Mouse (Mus musculus) midbrain, embryonic 14.5 days (tissue): ENCODE data around the gene Tspear. TPM values are rescaled to one million over a fixed set of nuclear protein-coding genes. Genes with fewer than 3 reads are reported as not detected.
"Not testable (repeated sequence)": the region's sequence is repeated elsewhere in the genome, so short reads cannot be mapped to it uniquely, and the experiment has no call there.

Experiments used
- ATAC-seq: fragments of 200-750 bp; cut with Nextera tagmentation; 2 replicates; pipeline ENCODE4 v1.8.0; 2017; ENCODE audit warnings: moderate number of reproducible peaks, moderate library complexity; ENCODE audit not compliant: low FRiP score, low TSS enrichment
- DNase-seq: peaks from one replicate; pipeline ENCODE4 v3.0.0-alpha.2; 2015
- H3K27ac ChIP-seq: fragments of 300-500 bp; sonication (generic); replicated peaks from 2 replicates; pipeline ENCODE4 v1.5.1; 2014; ENCODE audit warnings: mild to moderate bottlenecking, low read depth, low read length, moderate library complexity
- H3K27me3 ChIP-seq: fragments of 300-500 bp; sonication (generic); 2 replicates; pipeline ENCODE4 v1.6.1; 2014; ENCODE audit warnings: low read length, control low read depth, mixed read lengths; ENCODE audit not compliant: control insufficient read depth, insufficient read depth
- H3K36me3 ChIP-seq: fragments of 300-500 bp; sonication (generic); 2 replicates; pipeline ENCODE4 v1.6.1; 2014; ENCODE audit warnings: low read length, control low read depth; ENCODE audit not compliant: control insufficient read depth, insufficient read depth
- H3K4me1 ChIP-seq: fragments of 300-500 bp; sonication (generic); 2 replicates; pipeline ENCODE4 v1.6.1; 2014; ENCODE audit warnings: mild to moderate bottlenecking, antibody characterized with exemption, low read length, control low read depth; ENCODE audit not compliant: control insufficient read depth, insufficient read depth
- H3K4me2 ChIP-seq: fragments of 300-500 bp; sonication (generic); 2 replicates; pipeline ENCODE4 v1.6.1; 2014; ENCODE audit warnings: mild to moderate bottlenecking, low read length, moderate library complexity
- H3K4me3 ChIP-seq: fragments of 300-500 bp; sonication (generic); replicated peaks from 2 replicates; pipeline ENCODE4 v1.5.1; 2014; ENCODE audit warnings: low read depth, low read length
- H3K9ac ChIP-seq: fragments of 300-500 bp; sonication (generic); replicated peaks from 2 replicates; pipeline ENCODE4 v1.6.1; 2014; ENCODE audit warnings: mild to moderate bottlenecking, low read length, moderate library complexity
- H3K9me3 ChIP-seq: fragments of 300-500 bp; sonication (generic); 2 replicates; pipeline ENCODE4 v1.6.1; 2016; ENCODE audit warnings: low read length, control low read depth, mixed read lengths; ENCODE audit not compliant: control insufficient read depth
- WGBS: fragments of 180-500 bp; shearing (Covaris S2); extraction: QIAGEN DNeasy Blood & Tissue Kit; methylation state at CpG from one replicate; pipeline ENCODE4 v1.1.7; 2014; 5-methylcytosine and 5-hydroxymethylcytosine counted together
- polyA plus RNA-seq: library from polyadenylated mRNA; unstranded; fragments of >200 nt; fragmentation: Nextera tagmentation; extraction: Ambion mirVana; gene quantifications from 2 replicates; pipeline ENCODE4 v1.2.1, GENCODE M21; 2014

Tspear gene
- polyA plus RNA-seq, 1 experiment from 2014 or later, result 0.88 TPM

DNA sequence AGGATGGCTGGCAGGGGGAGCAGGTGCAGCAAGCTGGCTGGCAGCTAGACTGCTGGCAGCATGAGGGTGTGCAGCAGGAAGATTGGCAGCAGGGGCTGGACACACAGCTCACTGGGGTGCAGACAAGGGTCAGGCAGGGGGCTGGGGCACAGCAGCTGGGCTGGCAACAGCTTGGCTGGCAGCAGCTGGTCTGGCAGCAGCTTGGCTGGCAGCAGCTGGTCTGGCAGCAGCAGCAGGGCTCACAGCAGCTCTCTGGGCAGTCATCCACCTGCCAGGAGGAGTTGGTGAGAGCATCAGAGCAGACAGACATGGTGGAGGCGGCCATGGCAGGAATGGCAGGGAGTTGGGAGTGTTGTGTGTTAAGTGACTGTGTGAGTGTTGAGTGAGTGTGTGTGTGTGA, 101.5 kb downstream of the Tspear start, which contains the start of gene Gm7137:
TSS of gene Gm7137 (minus strand) at position 325 of the 400 bp plus-strand sequence.
- not testable (repeated sequence) for DNase-seq, H3K4me2 ChIP-seq, H3K36me3 ChIP-seq, H3K4me3 ChIP-seq, H3K9ac ChIP-seq, H3K27ac ChIP-seq, H3K27me3 ChIP-seq, H3K9me3 ChIP-seq, H3K4me1 ChIP-seq, ATAC-seq
- WGBS, result 83% methylated on average over 1 of the region's 1 CpGs

GRCm38 (mm10) chr10:77788621-77789020, 102.3 kb downstream of the Tspear start:
- no peak overlapping the region for H3K9ac ChIP-seq
- H3K27me3 ChIP-seq, result no peaks in the 10 kb centered on the region
- DNase-seq (no peak), ATAC-seq (no peak)
- 94% methylated on average over 2 of the region's 2 CpGs for WGBS
- H3K27ac ChIP-seq, result no peak overlapping the region
- no peak overlapping the region for H3K4me2 ChIP-seq
- H3K36me3 ChIP-seq, result no peaks in the 10 kb centered on the region
- H3K4me3 ChIP-seq, result no peak overlapping the region
- H3K9me3 ChIP-seq, result no peaks in the 10 kb centered on the region
- no peaks in the 10 kb centered on the region for H3K4me1 ChIP-seq

DNA sequence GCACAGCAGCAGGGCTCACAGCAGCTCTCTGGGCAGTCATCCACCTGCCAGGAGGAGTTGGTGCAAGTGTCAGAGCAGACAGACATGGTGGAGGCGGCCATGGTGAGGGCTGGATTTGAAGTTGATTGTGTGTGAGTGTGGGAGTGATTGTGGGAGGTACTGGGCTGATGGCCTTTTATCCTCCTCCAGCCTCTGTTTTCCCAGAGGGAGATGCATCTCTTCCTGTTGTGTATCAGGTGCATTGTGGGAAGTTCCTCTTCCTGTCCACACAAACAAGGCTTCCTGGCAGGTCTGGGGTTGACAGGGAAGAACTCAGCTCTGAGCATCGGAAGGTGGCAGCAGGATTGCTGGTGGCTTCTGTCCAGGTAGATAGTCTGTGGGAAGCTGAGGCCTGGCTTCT, 108.6 kb downstream of the Tspear start, which contains the start of gene Gm9639:
TSS of gene Gm9639 (minus strand) at position 101 of the 400 bp plus-strand sequence.
- Histone ChIP-seq H3K9me3 (no peaks in the 10 kb centered on the region), H3K4me3 (no peak within 1 kb of the TSS), H3K27me3 (no peaks in the 10 kb centered on the region), H3K9ac (no peak within 1 kb of the TSS), H3K4me1 (no peaks in the 10 kb centered on the region), H3K36me3 (no peaks in the 10 kb centered on the region), H3K4me2 (no peak within 1 kb of the TSS), H3K27ac (no peak within 1 kb of the TSS)
- WGBS, result 50% methylated on average over 2 of the region's 2 CpGs
- no peak for ATAC-seq
- DNase-seq, result no peak

DNA sequence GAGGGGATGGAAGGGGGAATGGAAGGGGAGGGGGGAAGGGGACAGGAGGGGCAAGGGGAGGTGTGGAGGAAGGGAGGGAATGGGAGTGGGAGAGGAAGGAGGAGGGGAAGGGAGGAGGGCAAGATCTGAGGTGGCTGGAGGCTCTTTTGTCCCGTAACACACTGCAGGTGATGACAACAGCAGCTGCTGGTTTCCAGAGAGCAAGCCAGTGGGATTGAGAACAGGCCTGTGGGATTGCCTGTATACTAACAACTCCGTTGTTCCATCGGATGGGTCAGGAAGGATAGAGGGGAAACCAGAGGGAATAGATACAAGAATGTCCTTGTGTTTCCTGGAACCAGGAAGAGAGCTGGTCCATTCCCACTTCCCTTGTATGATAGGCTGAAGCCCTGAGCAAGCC, 111.3 kb downstream of the Tspear start:
- Histone ChIP-seq H3K4me3 (no peak overlapping the region), H3K9ac (no peak overlapping the region), H3K9me3 (no peaks in the 10 kb centered on the region), H3K36me3 (no peaks in the 10 kb centered on the region), H3K27me3 (no peaks in the 10 kb centered on the region), H3K27ac (0 out of 2 replicates have a peak overlapping the region, but pooled peaks have one; percentile 38), H3K4me1 (no peaks in the 10 kb centered on the region), H3K4me2 (no peak overlapping the region)
- WGBS, result 19% methylated on average over 3 of the region's 3 CpGs
- DNase-seq, result peak; percentile 11
- ATAC-seq, result no peak

DNA sequence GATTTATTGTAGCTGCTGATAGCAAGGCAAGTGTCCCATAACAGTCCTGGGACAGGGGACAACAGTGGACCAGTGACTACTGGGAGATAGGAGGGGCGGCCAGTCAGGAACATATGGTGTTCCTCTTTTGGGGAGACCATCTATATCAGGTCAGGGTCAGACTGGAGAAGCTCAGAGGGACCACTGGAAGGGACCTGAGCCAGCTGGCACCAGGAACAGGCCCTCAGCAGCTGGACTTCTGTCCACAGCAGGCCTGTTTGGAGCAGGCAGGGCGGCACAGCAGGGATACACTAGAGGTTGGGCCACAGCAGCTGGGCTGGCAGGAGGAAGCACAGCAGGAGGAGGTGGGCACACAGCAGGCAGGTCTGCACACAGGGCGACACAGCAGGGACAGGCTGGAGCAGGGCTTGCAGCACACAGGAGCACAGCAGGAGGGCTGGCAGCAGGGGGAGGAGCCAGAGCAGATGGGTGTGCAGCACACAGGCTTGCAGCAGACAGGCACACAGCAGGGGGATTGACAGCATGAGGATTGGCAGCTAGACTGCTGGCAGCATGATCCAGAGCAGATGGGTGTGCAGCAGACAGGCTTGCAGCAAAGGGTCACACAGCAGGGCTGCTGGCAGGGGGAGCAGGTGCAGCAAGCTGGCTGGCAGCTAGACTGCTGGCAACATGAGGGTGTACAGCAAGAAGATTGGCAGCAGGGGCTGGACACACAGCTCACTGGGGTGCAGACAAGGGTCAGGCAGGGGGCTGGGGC, 112.0 kb downstream of the Tspear start:
- not testable (repeated sequence) for DNase-seq, H3K27me3 ChIP-seq, H3K9ac ChIP-seq, H3K4me2 ChIP-seq, ATAC-seq, H3K4me1 ChIP-seq, H3K36me3 ChIP-seq, H3K9me3 ChIP-seq, H3K4me3 ChIP-seq
- H3K27ac ChIP-seq, result peak overlapping the region; percentile 37; the same call in 1 of the 2 replicates
- 45% methylated on average over 3 of the region's 3 CpGs for WGBS

DNA sequence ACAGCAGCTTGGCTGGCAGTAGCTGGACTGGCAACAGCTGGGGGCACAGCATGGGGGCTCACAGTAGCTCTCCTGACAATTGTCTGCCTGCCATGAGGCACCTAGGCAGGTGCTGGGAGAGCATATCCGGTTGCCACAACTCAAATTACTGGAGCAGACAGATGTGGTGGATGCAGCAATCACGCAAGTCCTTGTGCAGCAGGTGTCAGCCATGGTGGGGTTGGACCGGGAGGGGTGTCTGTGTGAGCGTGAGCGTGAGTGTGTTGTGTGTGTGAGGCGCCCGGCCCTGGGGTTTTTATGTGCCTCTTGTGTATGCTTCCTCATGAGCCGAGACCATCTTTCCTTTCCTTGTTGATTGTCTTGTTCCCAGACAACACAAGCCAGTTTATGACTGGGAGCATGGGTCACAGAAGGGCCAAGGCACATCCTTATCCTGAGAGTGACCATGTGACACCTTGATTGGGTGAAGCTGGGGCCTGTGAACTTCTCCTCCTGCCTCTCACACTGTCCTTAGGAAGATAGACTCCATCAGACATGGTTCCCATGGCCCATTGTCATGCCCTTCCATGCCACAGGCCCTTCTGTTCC, 112.6 kb downstream of the Tspear start, which contains the start of gene Gm19668:
TSS of gene Gm19668 (minus strand) at position 213 of the 588 bp plus-strand sequence.
- Histone ChIP-seq H3K4me2 (no peak within 1 kb of the TSS), H3K9me3 (no peaks in the 10 kb centered on the region), H3K4me1 (no peaks in the 10 kb centered on the region), H3K9ac (no peak within 1 kb of the TSS), H3K27me3 (no peaks in the 10 kb centered on the region), H3K36me3 (no peaks in the 10 kb centered on the region), H3K27ac (peak within 1 kb of the TSS; percentile 37; the same call in 1 of the 2 replicates), H3K4me3 (no peak within 1 kb of the TSS)
- 67% methylated on average over 8 of the region's 8 CpGs for WGBS
- DNase-seq (no peak), ATAC-seq (0 out of 2 replicates have a peak, but pooled peaks have one; percentile 17)

DNA sequence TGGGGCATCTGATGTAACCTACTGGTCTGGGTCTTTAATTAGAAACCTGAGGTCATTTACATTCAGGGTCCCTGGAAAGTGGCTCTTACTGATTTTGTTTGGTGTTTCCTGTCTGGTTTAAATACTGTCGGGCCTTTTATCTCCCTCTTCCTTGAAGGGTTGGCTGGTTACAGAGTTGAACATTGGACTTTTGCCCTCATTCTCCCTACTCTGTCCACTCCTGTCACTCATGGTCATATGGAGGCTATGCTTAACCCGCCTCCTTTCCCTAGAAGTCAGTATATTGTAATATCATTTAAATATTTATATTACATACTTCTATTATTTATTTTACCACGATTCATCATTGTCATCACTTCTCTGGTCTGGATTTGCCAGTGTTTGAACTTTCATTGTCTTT, 117.7 kb downstream of the Tspear start:
- H3K9me3 ChIP-seq, result no peaks in the 10 kb centered on the region
- H3K4me2 ChIP-seq, result no peak overlapping the region
- H3K27me3 ChIP-seq, result no peaks in the 10 kb centered on the region
- no peak for DNase-seq
- no peak for ATAC-seq
- H3K9ac ChIP-seq, result no peak overlapping the region
- no peak overlapping the region for H3K27ac ChIP-seq
- no peaks in the 10 kb centered on the region for H3K36me3 ChIP-seq
- H3K4me1 ChIP-seq, result no peaks in the 10 kb centered on the region
- H3K4me3 ChIP-seq, result no peak overlapping the region
- WGBS, result 86% methylated on average over 3 of the region's 3 CpGs

GRCm38 (mm10) chr10:77811743-77812142, 125.4 kb downstream of the Tspear start, which contains the start of gene Gm9507:
Gm9507 (minus strand) TSS chr10:77811843.
- ATAC-seq (no peak), DNase-seq (no peak)
- no peak within 1 kb of the TSS for H3K9ac ChIP-seq
- H3K27ac ChIP-seq, result no peak within 1 kb of the TSS
- H3K4me2 ChIP-seq, result no peak within 1 kb of the TSS
- H3K9me3 ChIP-seq, result no peaks in the 10 kb centered on the region
- no peaks in the 10 kb centered on the region for H3K36me3 ChIP-seq
- no peak within 1 kb of the TSS for H3K4me3 ChIP-seq
- H3K27me3 ChIP-seq, result no peaks in the 10 kb centered on the region
- WGBS, result 79% methylated on average over 5 of the region's 5 CpGs
- H3K4me1 ChIP-seq, result no peaks in the 10 kb centered on the region
